Mouse (Mus musculus) liver, embryonic 15.5 days (tissue): Measurements from ENCODE around the gene Gtf2f2. TPM values are rescaled to one million over a fixed set of nuclear protein-coding genes. Genes with fewer than 3 reads are reported as not detected.
"Not testable (repeated sequence)": the region's sequence is repeated elsewhere in the genome, so short reads cannot be mapped to it uniquely, and the experiment has no call there.

Experiments used
- ATAC-seq: fragments of 200-750 bp; cut with Nextera tagmentation; 2 replicates; pipeline ENCODE4 v1.8.0; 2017; ENCODE audit warnings: moderate number of reproducible peaks, mild to moderate bottlenecking, moderate library complexity; ENCODE audit not compliant: insufficient read depth
- H3K27ac ChIP-seq: fragments of 300-500 bp; sonication (generic); replicated peaks from 2 replicates; pipeline ENCODE4 v1.5.1; 2015; ENCODE audit warnings: mild to moderate bottlenecking, inconsistent platforms
- H3K27me3 ChIP-seq: fragments of 300-500 bp; sonication (generic); 2 replicates; pipeline ENCODE4 v1.6.1; 2015; ENCODE audit warnings: mild to moderate bottlenecking, inconsistent platforms
- H3K36me3 ChIP-seq: fragments of 300-500 bp; sonication (generic); replicated peaks from 2 replicates; pipeline ENCODE4 v1.6.1; 2015; ENCODE audit warnings: moderate library complexity, mild to moderate bottlenecking, inconsistent platforms
- H3K4me1 ChIP-seq: fragments of 300-500 bp; sonication (generic); replicated peaks from 2 replicates; pipeline ENCODE4 v1.6.1; 2015; ENCODE audit warnings: inconsistent platforms
- H3K4me2 ChIP-seq: fragments of 300-500 bp; sonication (generic); 2 replicates; pipeline ENCODE4 v1.6.1; 2015; ENCODE audit warnings: moderate library complexity, mild to moderate bottlenecking, inconsistent platforms
- H3K4me3 ChIP-seq: fragments of 300-500 bp; sonication (generic); replicated peaks from 2 replicates; pipeline ENCODE4 v1.5.1; 2015; ENCODE audit warnings: mild to moderate bottlenecking, inconsistent platforms
- H3K9ac ChIP-seq: fragments of 300-500 bp; sonication (generic); 2 replicates; pipeline ENCODE4 v1.6.1; 2015; ENCODE audit warnings: moderate library complexity, mild to moderate bottlenecking, inconsistent platforms
- H3K9me3 ChIP-seq: fragments of 300-500 bp; sonication (generic); replicated peaks from 2 replicates; pipeline ENCODE4 v1.6.1; 2016; ENCODE audit warnings: inconsistent platforms
- WGBS: fragments of 180-500 bp; shearing (Covaris S2); methylation state at CpG from one replicate; pipeline ENCODE4 v1.1.7; 2015; ENCODE audit warnings: mixed read lengths; ENCODE audit not compliant: insufficient replicate concordance; 5-methylcytosine and 5-hydroxymethylcytosine counted together
- polyA plus RNA-seq: library from polyadenylated mRNA; unstranded; fragments of >200 nt; fragmentation: Nextera tagmentation; extraction: Ambion mirVana; gene quantifications from 2 replicates; pipeline ENCODE4 v1.2.1, GENCODE M21; 2015

Gene Gtf2f2
- polyA plus RNA-seq, 1 experiment from 2014 or later: 19.4 TPM

GRCm38 (mm10) chr14:75877297-75877696 lies 133.4 kb downstream of the Gtf2f2 start:
- Histone ChIP-seq H3K9me3 (no peaks in the 10 kb centered on the region), H3K4me3 (no peak overlapping the region), H3K4me2 (no peak overlapping the region), H3K9ac (no peak overlapping the region), H3K36me3 (no peaks in the 10 kb centered on the region), H3K4me1 (no peaks in the 10 kb centered on the region), H3K27ac (no peak overlapping the region), H3K27me3 (peaks cover 4% of the 10 kb centered on the region; the same call in 1 of the 2 replicates)
- 62% methylated on average over 3 of the region's 3 CpGs for WGBS
- ATAC-seq: no peak

GRCm38 (mm10) chr14:75876320-75877043 lies 134.2 kb downstream of the Gtf2f2 start:
- Histone ChIP-seq H3K4me2 (no peak overlapping the region), H3K4me1 (no peaks in the 10 kb centered on the region), H3K4me3 (no peak overlapping the region), H3K36me3 (no peaks in the 10 kb centered on the region), H3K27ac (no peak overlapping the region), H3K27me3 (peaks cover 4% of the 10 kb centered on the region; the same call in 1 of the 2 replicates), H3K9ac (no peak overlapping the region), H3K9me3 (0 out of 2 replicates have a peak, but pooled peaks cover 3% of the 10 kb centered on the region)
- 11% methylated on average over 21 of the region's 21 CpGs for WGBS
- no peak for ATAC-seq

DNA sequence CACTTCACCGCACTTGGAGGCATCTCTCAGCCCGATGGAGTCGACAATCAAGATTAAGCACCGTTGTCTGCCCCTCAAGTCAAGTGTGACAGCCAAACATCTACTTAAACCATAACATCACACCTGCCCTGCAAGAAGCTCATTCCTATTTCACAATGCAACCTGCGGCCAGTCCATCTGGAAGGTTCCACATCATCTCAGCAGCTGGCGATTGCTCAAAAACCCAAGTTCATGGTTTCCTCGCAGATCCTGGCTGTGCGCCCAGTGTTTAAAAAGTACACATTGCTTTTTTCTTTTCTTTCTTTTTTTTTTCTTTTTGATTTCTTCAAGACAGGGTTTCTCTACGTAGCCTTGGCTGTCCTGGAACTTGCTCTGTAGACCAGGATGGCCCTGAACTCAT lies 137.1 kb downstream of the Gtf2f2 start:
- Histone ChIP-seq H3K4me3 (no peak overlapping the region), H3K27ac (no peak overlapping the region), H3K4me1 (no peaks in the 10 kb centered on the region), H3K27me3 (peaks cover 4% of the 10 kb centered on the region; the same call in 1 of the 2 replicates), H3K9me3 (0 out of 2 replicates have a peak, but pooled peaks cover 3% of the 10 kb centered on the region), H3K36me3 (no peaks in the 10 kb centered on the region), H3K4me2 (no peak overlapping the region), H3K9ac (no peak overlapping the region)
- WGBS: 74% methylated on average over 9 of the region's 9 CpGs
- no peak for ATAC-seq

GRCm38 (mm10) chr14:75871750-75872149 lies 138.9 kb downstream of the Gtf2f2 start:
- 79% methylated on average over 4 of the region's 4 CpGs for WGBS
- ATAC-seq: no peak
- H3K4me1 ChIP-seq: no peaks in the 10 kb centered on the region
- H3K27ac ChIP-seq: no peak overlapping the region
- no peak overlapping the region for H3K4me2 ChIP-seq
- no peaks in the 10 kb centered on the region for H3K36me3 ChIP-seq
- no peak overlapping the region for H3K4me3 ChIP-seq
- H3K27me3 ChIP-seq: peaks cover 1% of the 10 kb centered on the region; the same call in 1 of the 2 replicates
- H3K9ac ChIP-seq: no peak overlapping the region
- 0 out of 2 replicates have a peak, but pooled peaks cover 3% of the 10 kb centered on the region for H3K9me3 ChIP-seq

GRCm38 (mm10) chr14:75871111-75871510 lies 139.6 kb downstream of the Gtf2f2 start:
- no peak for ATAC-seq
- Histone ChIP-seq H3K36me3 (no peaks in the 10 kb centered on the region), H3K9ac (no peak overlapping the region), H3K4me2 (no peak overlapping the region), H3K27me3 (no peaks in the 10 kb centered on the region; the same call in 1 of the 2 replicates), H3K4me1 (no peaks in the 10 kb centered on the region), H3K9me3 (0 out of 2 replicates have a peak, but pooled peaks cover 3% of the 10 kb centered on the region), H3K4me3 (no peak overlapping the region), H3K27ac (no peak overlapping the region)
- 24% methylated on average over 4 of the region's 5 CpGs for WGBS

- Histone ChIP-seq H3K27ac (no peak overlapping the region), H3K9me3 (0 out of 2 replicates have a peak, but pooled peaks cover 3% of the 10 kb centered on the region), H3K9ac (no peak overlapping the region), H3K27me3 (no peaks in the 10 kb centered on the region; the same call in 1 of the 2 replicates), H3K4me2 (no peak overlapping the region), H3K4me1 (no peaks in the 10 kb centered on the region), H3K36me3 (no peaks in the 10 kb centered on the region), H3K4me3 (no peak overlapping the region)
- no peak for ATAC-seq
- WGBS: 24% methylated on average over 9 of the region's 10 CpGs
These were observed 140.0 kb downstream of the Gtf2f2 start for GRCm38 (mm10) chr14:75870631-75871030.

DNA sequence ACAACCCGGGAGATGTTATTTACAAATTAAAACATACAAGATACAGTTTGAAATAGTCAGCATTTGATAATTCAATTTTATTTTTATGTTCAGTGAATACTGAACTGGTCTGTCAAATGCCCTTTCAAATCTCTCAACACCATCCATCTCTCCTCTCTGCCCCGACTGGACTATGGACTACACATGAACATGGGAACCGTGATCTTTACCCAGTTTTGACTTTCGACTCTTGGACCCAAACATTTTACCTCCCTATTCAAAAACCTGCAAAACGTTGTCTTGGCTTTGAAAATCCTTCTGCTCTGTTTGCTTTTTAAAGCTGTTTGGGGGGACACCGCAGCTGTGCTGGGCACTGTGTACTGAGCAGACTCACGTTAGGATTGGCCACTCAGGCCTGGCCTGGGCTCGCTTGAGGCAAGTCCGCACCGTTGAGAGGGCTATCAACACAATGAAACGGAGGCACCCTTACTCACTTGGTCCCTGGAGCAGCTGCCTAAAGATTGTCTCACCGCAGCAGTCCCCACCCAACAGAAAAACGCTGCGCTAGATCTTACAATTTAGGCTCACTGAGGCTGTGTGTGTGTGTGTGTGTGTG lies 140.8 kb downstream of the Gtf2f2 start:
- 0 out of 2 replicates have a peak, but pooled peaks cover 3% of the 10 kb centered on the region for H3K9me3 ChIP-seq
- no peak overlapping the region for H3K4me3 ChIP-seq
- H3K27me3 ChIP-seq: no peaks in the 10 kb centered on the region; the same call in 1 of the 2 replicates
- 0 out of 2 replicates have a peak overlapping the region, but pooled peaks have one; percentile 16 for H3K27ac ChIP-seq
- peak; percentile 60 for ATAC-seq
- WGBS: 71% methylated on average over 14 of the region's 14 CpGs
- H3K36me3 ChIP-seq: no peaks in the 10 kb centered on the region
- no peak overlapping the region for H3K4me2 ChIP-seq
- no peak overlapping the region for H3K9ac ChIP-seq
- no peaks in the 10 kb centered on the region for H3K4me1 ChIP-seq

DNA sequence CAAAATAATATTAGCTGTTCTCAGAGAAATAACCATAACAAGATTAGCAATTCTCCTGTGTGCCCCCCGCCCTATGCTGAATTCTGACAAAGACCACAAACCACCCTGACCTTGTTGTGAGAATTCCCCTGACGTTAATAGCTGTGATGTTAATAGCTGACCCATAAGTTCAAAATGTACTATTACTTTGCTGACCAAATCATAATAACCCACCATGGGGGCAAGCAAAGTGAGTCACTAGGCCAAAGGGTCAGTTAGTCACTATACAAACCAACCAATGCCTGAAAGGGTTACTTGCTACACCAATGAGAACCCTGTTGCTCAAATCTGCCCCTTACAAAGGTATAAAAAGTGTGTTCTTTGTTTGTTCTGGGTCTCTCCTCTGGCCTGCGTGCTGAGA lies 142.6 kb downstream of the Gtf2f2 start:
- H3K27ac ChIP-seq, H3K4me1 ChIP-seq, ATAC-seq, H3K4me2 ChIP-seq, H3K9ac ChIP-seq, H3K9me3 ChIP-seq, H3K4me3 ChIP-seq, H3K27me3 ChIP-seq, H3K36me3 ChIP-seq: not testable (repeated sequence)
- WGBS: 64% methylated on average over 3 of the region's 3 CpGs

DNA sequence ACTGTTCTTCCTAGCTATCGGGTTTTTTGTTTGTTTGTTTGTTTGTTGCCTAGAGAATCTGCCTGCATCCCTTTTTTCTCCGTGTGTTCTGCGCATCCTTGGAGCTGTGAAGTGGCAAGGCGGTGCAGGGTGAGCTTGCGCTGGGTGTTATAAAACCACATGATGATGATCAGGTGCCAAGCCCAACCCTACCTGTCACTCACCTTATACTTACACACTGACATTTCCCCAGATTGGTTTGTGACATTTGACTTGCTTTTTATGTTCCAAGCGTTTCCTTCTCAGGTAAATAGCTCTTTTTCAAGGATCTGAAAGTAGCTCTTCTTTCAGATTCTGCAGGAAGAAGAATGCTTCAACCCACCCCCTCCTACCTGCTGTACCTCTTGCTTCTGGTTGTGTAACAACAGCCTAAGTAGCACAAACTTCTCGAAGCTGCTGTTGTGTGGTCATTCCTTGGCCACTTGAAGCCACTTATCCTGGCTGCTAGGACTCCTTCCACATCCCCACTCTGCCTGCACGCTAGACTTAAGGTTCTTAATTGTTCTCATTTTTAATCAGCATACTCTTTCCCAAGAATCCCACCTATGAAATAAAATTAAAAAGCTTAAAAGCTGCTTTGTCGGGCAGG lies 143.8 kb downstream of the Gtf2f2 start:
- Histone ChIP-seq H3K27ac (no peak overlapping the region), H3K36me3 (no peaks in the 10 kb centered on the region), H3K27me3 (no peaks in the 10 kb centered on the region; the same call in 1 of the 2 replicates), H3K4me2 (no peak overlapping the region), H3K9ac (no peak overlapping the region), H3K4me3 (no peak overlapping the region), H3K4me1 (peaks cover 8% of the 10 kb centered on the region; the same call in 1 of the 2 replicates), H3K9me3 (0 out of 2 replicates have a peak, but pooled peaks cover 1% of the 10 kb centered on the region)
- no peak for ATAC-seq
- 65% methylated on average over 9 of the region's 9 CpGs for WGBS

- WGBS: 26% methylated on average over 7 of the region's 7 CpGs
These were observed 146.9 kb downstream of the Gtf2f2 start for GRCm38 (mm10) chr14:75863549-75864409.

More at GRCm38 (mm10) chr14:75863549-75864409, 146.9 kb downstream of the Gtf2f2 start:
- peak; percentile 47; the same call in 1 of the 2 replicates for ATAC-seq
- Histone ChIP-seq H3K4me1 (peaks cover 8% of the 10 kb centered on the region; the same call in 1 of the 2 replicates), H3K4me2 (no peak overlapping the region), H3K4me3 (no peak overlapping the region), H3K27ac (no peak overlapping the region), H3K9ac (no peak overlapping the region), H3K9me3 (no peaks in the 10 kb centered on the region), H3K36me3 (no peaks in the 10 kb centered on the region), H3K27me3 (no peaks in the 10 kb centered on the region; the same call in 1 of the 2 replicates)
